Mouse (Mus musculus): ENCODE measurements around the gene F12. TPM values are rescaled to one million over a fixed set of nuclear protein-coding genes. Genes with fewer than 3 reads are reported as not detected.

F12 gene
- total and polyA plus RNA-seq, 3 experiments = not detected

DNA sequence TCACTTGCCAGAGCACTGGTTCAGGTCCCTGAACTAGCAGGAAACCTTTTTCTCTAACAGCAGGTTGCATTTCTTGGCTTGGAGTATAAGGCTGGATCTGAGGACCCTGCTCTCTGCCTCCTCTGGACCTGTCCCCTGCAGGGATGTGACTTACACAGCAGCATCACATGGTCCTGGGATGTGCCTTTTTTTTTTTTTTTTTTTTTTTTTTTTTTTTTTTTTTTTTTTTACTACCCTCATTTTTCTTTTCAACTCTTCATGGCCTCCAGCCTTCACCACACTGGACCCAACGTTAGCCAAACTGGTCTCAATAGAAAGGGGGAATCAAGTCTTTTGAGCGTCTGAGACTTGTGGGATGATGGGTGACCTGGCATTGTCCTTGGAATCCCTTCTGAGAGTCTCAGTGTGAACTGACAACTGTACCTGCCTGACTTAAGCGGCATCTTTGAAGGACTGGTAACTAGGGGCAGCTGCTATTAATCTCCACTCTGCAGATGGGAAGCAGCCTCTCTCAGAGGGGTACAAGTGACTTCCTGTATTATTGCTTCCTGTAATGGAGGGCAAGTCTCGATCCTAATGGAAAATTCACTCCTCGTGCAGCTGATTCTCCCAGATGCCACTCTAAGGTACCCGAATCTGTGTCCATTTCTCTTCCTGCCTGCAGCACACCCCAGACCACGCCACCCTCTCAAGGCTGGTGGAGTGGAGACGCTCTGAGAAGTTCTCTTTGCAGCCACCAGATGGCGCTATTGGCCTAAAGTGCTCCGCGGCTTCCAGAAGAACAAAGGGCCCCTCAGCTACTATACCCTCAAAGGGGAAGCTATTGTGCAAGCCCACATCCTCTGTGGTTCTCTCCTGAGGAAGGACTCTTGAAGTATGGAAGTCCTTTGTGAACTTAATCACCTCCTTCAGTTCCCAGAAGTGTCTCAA is 21.5 kb downstream of the F12 start:
- peak overlapping the region; percentile 64 for H3K4me2 ChIP-seq (ENCODE audit: insufficient read depth, low read depth, poor library complexity, severe bottlenecking)
- no peaks in the 10 kb centered on the region for H3K36me3 ChIP-seq (replicated peaks in 1 of 2; ENCODE audit: control insufficient read depth in 1 of 2, insufficient read depth in 1 of 2, low read length in 1 of 2)
- TF ChIP-seq E2F4 (IDR thresholded peaks at IDR 0.05; ENCODE audit: insufficient replicate concordance, low read depth, low read length) (no peak), PAX5 (IDR thresholded peaks at IDR 0.05; ENCODE audit: low read length) (no peak), CHD1 (IDR thresholded peaks at IDR 0.05; ENCODE audit: low read depth, low read length) (no peak), ZC3H11A (IDR thresholded peaks at IDR 0.05; ENCODE audit: low read depth, low read length) (peak; percentile 61), MXI1 (IDR thresholded peaks at IDR 0.05; ENCODE audit: low read depth, low read length) (peak; percentile 65; the same call in 1 of the 2 replicates), TBP (conservative IDR thresholded peaks at IDR 0.05; ENCODE audit: low read depth, low read length) (no peak), USF2 (conservative IDR thresholded peaks at IDR 0.05; ENCODE audit: low read depth, low read length) (no peak), HCFC1 (IDR thresholded peaks at IDR 0.05; ENCODE audit: low read depth, low read length) (peak; percentile 21; the same call in 1 of the 2 replicates), ELF1 (IDR thresholded peaks at IDR 0.05; ENCODE audit: low read depth, low read length) (peak; percentile 28; the same call in 1 of the 2 replicates), JUND (conservative IDR thresholded peaks at IDR 0.05; ENCODE audit: low read depth, low read length) (no peak), UBTF (IDR thresholded peaks at IDR 0.05; ENCODE audit: low read depth, low read length) (no peak), MAZ (IDR thresholded peaks at IDR 0.05; ENCODE audit: low read depth, low read length) (no peak), TCF12 (IDR thresholded peaks at IDR 0.05; ENCODE audit: low read depth, low read length) (0 out of 2 replicates have a peak, but pooled peaks have one; percentile 49), JUN (IDR thresholded peaks at IDR 0.05; ENCODE audit: insufficient read depth, low read depth, low read length) (no peak), POLR2AphosphoS2 (IDR thresholded peaks at IDR 0.05; ENCODE audit: low read depth, low read length) (no peak), KAT2A (IDR thresholded peaks at IDR 0.05; ENCODE audit: insufficient replicate concordance, low read length) (no peak), SMC3 (IDR thresholded peaks at IDR 0.05; ENCODE audit: low read depth, low read length) (peak; percentile 91), USF1 (IDR thresholded peaks at IDR 0.05; ENCODE audit: low read depth, low read length) (no peak), EP300 (IDR thresholded peaks at IDR 0.05; ENCODE audit: low read length) (no peak), CTCF (conservative IDR thresholded peaks at IDR 0.05 in 1 of 2, IDR thresholded peaks at IDR 0.05 in 1 of 2; ENCODE audit: low read depth in 2 of 2, low read length in 2 of 2) (peak; percentile 91 to 97), RAD21 (IDR thresholded peaks at IDR 0.05; ENCODE audit: low read depth, low read length) (peak; percentile 94), ZNF384 (IDR thresholded peaks at IDR 0.05; ENCODE audit: low read depth, low read length) (peak; percentile 93), MEF2A (IDR thresholded peaks at IDR 0.05; ENCODE audit: borderline replicate concordance, low read depth, low read length) (peak; percentile 10; the same call in 1 of the 2 replicates), CHD2 (IDR thresholded peaks at IDR 0.05; ENCODE audit: low read length) (no peak), NRF1 (IDR thresholded peaks at IDR 0.05; ENCODE audit: low read depth, low read length) (peak; percentile 25; the same call in 1 of the 2 replicates), SIN3A (IDR thresholded peaks at IDR 0.05; ENCODE audit: low read length) (0 out of 2 replicates have a peak, but pooled peaks have one; percentile 52), MAX (IDR thresholded peaks at IDR 0.05; ENCODE audit: low read length) (no peak), POLR2A (IDR thresholded peaks at IDR 0.05; ENCODE audit: low read depth, low read length) (no peak), ZKSCAN1 (IDR thresholded peaks at IDR 0.05; ENCODE audit: borderline replicate concordance, low read depth, low read length) (no peak), ZMIZ1 (IDR thresholded peaks at IDR 0.05; ENCODE audit: low read depth, low read length) (no peak), BHLHE40 (IDR thresholded peaks at IDR 0.05; ENCODE audit: low read depth, low read length) (no peak), IRF4 (IDR thresholded peaks at IDR 0.05; ENCODE audit: low read depth, low read length) (0 out of 2 replicates have a peak, but pooled peaks have one; percentile 9), NELFE (IDR thresholded peaks at IDR 0.05; ENCODE audit: low read depth, low read length) (no peak), MYC (IDR thresholded peaks at IDR 0.05; ENCODE audit: low read depth, low read length) (no peak), GABPA (IDR thresholded peaks at IDR 0.05; ENCODE audit: insufficient replicate concordance, low read depth, low read length) (no peak)
- dilution Hi-C loops (cut with MboI; ENCODE audit: extremely low pct_ligation_motif_present, extremely low pct_unique_long_range_greater_than_20kb, low sequenced_read_pairs) (no loop called here), in situ Hi-C loops (cut with MboI; ENCODE audit: low pct_ligation_motif_present, low pct_unique_long_range_greater_than_20kb, low sequenced_read_pairs) (loop anchor here (5.0 kb wide), 1 partner anchor 117 kb away; no protein-coding TSS in a partner anchor)
- H3K27ac ChIP-seq (ENCODE audit: insufficient read depth, low read depth) = no peak overlapping the region
- no peak overlapping the region for H3K4me3 ChIP-seq (replicated peaks in 1 of 3; ENCODE audit: low read depth in 2 of 3, low read length in 2 of 3, poor library complexity in 1 of 3)
- no peaks in the 10 kb centered on the region for H3K79me2 ChIP-seq (replicated peaks; ENCODE audit: control insufficient read depth, extremely low read depth, insufficient read depth, poor library complexity, severe bottlenecking)
- H3K27me3 ChIP-seq (replicated peaks) = peaks cover 64% of the 10 kb centered on the region
- peaks cover 9 to 25% of the 10 kb centered on the region in 2 experiments for H3K4me1 ChIP-seq (ENCODE audit: control insufficient read depth in 1 of 2, insufficient read depth in 2 of 2)
- DNase-seq (ENCODE audit: extremely low read depth) = peak; percentile 84
- no peaks in the 10 kb centered on the region for H3K9me3 ChIP-seq (replicated peaks; ENCODE audit: low read length)
- H3K9ac ChIP-seq (ENCODE audit: insufficient read depth, low read depth) = no peak overlapping the region

Data from CH12.LX (cell line).